Mouse (Mus musculus) embryonic facial prominence, embryonic 14.5 days (tissue): ENCODE results near the gene Sesn1. TPM values are rescaled to one million over a fixed set of nuclear protein-coding genes. Genes with fewer than 3 reads are reported as not detected.

Experiments used
- ATAC-seq: fragments of 200-750 bp; cut with Nextera tagmentation; 2 replicates; pipeline ENCODE4 v1.8.0; 2017; ENCODE audit warnings: low read depth, moderate number of reproducible peaks, moderate TSS enrichment
- DNase-seq: peaks from one replicate; pipeline ENCODE4 v3.0.0-alpha.2; 2015; ENCODE audit warnings: low spot score
- H3K27ac ChIP-seq: fragments of 300-500 bp; sonication (generic); replicated peaks from 2 replicates; pipeline ENCODE4 v1.5.1; 2014; ENCODE audit warnings: low read depth, mild to moderate bottlenecking, low read length, moderate library complexity
- H3K27me3 ChIP-seq: fragments of 300-500 bp; sonication (generic); replicated peaks from 2 replicates; pipeline ENCODE4 v1.6.1; 2014; ENCODE audit warnings: low read length; ENCODE audit not compliant: control insufficient read depth, insufficient read depth
- H3K36me3 ChIP-seq: fragments of 300-500 bp; sonication (generic); 2 replicates; pipeline ENCODE4 v1.6.1; 2014; ENCODE audit warnings: low read length, mixed read lengths; ENCODE audit not compliant: control insufficient read depth, insufficient read depth
- H3K4me1 ChIP-seq: fragments of 300-500 bp; sonication (generic); 2 replicates; pipeline ENCODE4 v1.6.1; 2014; ENCODE audit warnings: antibody characterized with exemption, low read length; ENCODE audit not compliant: control insufficient read depth, insufficient read depth
- H3K4me2 ChIP-seq: fragments of 300-500 bp; sonication (generic); 2 replicates; pipeline ENCODE4 v1.6.1; 2014; ENCODE audit warnings: low read depth, mild to moderate bottlenecking, low read length, moderate library complexity, mixed read lengths
- H3K4me3 ChIP-seq: fragments of 300-500 bp; sonication (generic); 2 replicates; pipeline ENCODE4 v1.5.1; 2014; ENCODE audit warnings: low read depth, mild to moderate bottlenecking, low read length
- H3K9ac ChIP-seq: fragments of 300-500 bp; sonication (generic); 2 replicates; pipeline ENCODE4 v1.6.1; 2014; ENCODE audit warnings: low read depth, mild to moderate bottlenecking, low read length, moderate library complexity, mixed read lengths
- H3K9me3 ChIP-seq: fragments of 300-500 bp; sonication (generic); 2 replicates; pipeline ENCODE4 v1.6.1; 2016; ENCODE audit warnings: low read length; ENCODE audit not compliant: control insufficient read depth
- WGBS: fragments of 180-500 bp; shearing (Covaris S2); extraction: QIAGEN DNeasy Blood & Tissue Kit; methylation state at CpG from one replicate; pipeline ENCODE4 v1.1.7; 2014; 5-methylcytosine and 5-hydroxymethylcytosine counted together
- polyA plus RNA-seq: library from polyadenylated mRNA; unstranded; fragments of >200 nt; fragmentation: Nextera tagmentation; extraction: Ambion mirVana; gene quantifications from 2 replicates; pipeline ENCODE4 v1.2.1, GENCODE M21; 2014

The Sesn1 gene
- polyA plus RNA-seq, 1 experiment from 2014 or later: 52.0 TPM

- DNase-seq (peak; percentile 98), ATAC-seq (peak; percentile 98)
- peak overlapping the region; percentile 83 for H3K4me2 ChIP-seq
- peaks cover 25% of the 10 kb centered on the region for H3K4me1 ChIP-seq
- WGBS: under 1% methylated on average over 34 of the region's 65 CpGs
- H3K4me3 ChIP-seq: peak overlapping the region; percentile 85
- no peaks in the 10 kb centered on the region for H3K27me3 ChIP-seq
- H3K36me3 ChIP-seq: no peaks in the 10 kb centered on the region
- H3K27ac ChIP-seq: peak overlapping the region; percentile 94
- no peaks in the 10 kb centered on the region for H3K9me3 ChIP-seq
- peak overlapping the region; percentile 90 for H3K9ac ChIP-seq
Observed at GRCm38 (mm10) chr10:41887080-41887821, 77.5 kb downstream of the Sesn1 start.

- 40% methylated on average over 4 of the region's 4 CpGs for WGBS
- peaks cover 26% of the 10 kb centered on the region for H3K4me1 ChIP-seq
Observed at GRCm38 (mm10) chr10:41888365-41888941, 78.7 kb downstream of the Sesn1 start.

DNA sequence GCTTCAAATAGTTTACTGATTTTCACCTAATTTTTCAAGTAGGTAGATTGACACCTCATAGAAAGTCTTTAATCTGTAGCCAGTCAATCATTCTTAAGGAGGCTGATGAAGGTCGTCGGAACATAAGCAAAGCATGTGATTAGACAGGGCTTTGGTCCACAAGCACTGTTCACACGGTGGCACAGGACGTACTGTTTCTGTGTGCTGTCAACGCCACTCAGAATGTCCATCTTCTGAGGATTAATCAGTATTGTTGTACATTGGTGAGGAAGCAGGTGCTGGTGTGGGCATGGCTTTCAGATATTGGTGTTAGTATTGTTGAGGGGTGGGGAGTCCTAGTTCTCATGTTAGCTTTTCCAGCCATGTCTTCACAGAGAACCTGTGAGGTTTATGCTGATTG is 79.8 kb downstream of the Sesn1 start:
- H3K9me3 ChIP-seq: no peaks in the 10 kb centered on the region
- H3K27me3 ChIP-seq: no peaks in the 10 kb centered on the region
- H3K4me1 ChIP-seq: peaks cover 27% of the 10 kb centered on the region
- H3K4me3 ChIP-seq: no peak overlapping the region
- no peak overlapping the region for H3K27ac ChIP-seq
- H3K36me3 ChIP-seq: no peaks in the 10 kb centered on the region
- DNase-seq (no peak), ATAC-seq (no peak)
- WGBS: 71% methylated on average over 5 of the region's 5 CpGs
- H3K9ac ChIP-seq: no peak overlapping the region
- no peak overlapping the region for H3K4me2 ChIP-seq

More at GRCm38 (mm10) chr10:41888365-41888941, 78.7 kb downstream of the Sesn1 start:
- DNase-seq (peak; percentile 41), ATAC-seq (no peak)
- Histone ChIP-seq H3K4me3 (peak overlapping the region; percentile 85), H3K9me3 (no peaks in the 10 kb centered on the region), H3K36me3 (no peaks in the 10 kb centered on the region), H3K4me2 (peak overlapping the region; percentile 83), H3K9ac (no peak overlapping the region), H3K27me3 (no peaks in the 10 kb centered on the region), H3K27ac (no peak overlapping the region)

GRCm38 (mm10) chr10:41890537-41890936 is 80.8 kb downstream of the Sesn1 start:
- ATAC-seq (no peak), DNase-seq (no peak)
- no peak overlapping the region for H3K27ac ChIP-seq

GRCm38 (mm10) chr10:41891312-41891711 is 81.6 kb downstream of the Sesn1 start:
- H3K27me3 ChIP-seq: no peaks in the 10 kb centered on the region
- H3K36me3 ChIP-seq: peaks cover 5% of the 10 kb centered on the region; the same call in 1 of the 2 replicates
- H3K9ac ChIP-seq: no peak overlapping the region
- peaks cover 27% of the 10 kb centered on the region for H3K4me1 ChIP-seq
- ATAC-seq (no peak), DNase-seq (no peak)
- whole genome bisulfite sequencing: 90% methylated on average over 4 of the region's 4 CpGs
- H3K4me3 ChIP-seq: no peak overlapping the region
- no peak overlapping the region for H3K27ac ChIP-seq
- H3K4me2 ChIP-seq: no peak overlapping the region
- no peaks in the 10 kb centered on the region for H3K9me3 ChIP-seq

More at GRCm38 (mm10) chr10:41890537-41890936, 80.8 kb downstream of the Sesn1 start:
- H3K27me3 ChIP-seq: no peaks in the 10 kb centered on the region
- no peak overlapping the region for H3K9ac ChIP-seq
- no peak overlapping the region for H3K4me3 ChIP-seq
- no peak overlapping the region for H3K4me2 ChIP-seq
- peaks cover 27% of the 10 kb centered on the region for H3K4me1 ChIP-seq
- no peaks in the 10 kb centered on the region for H3K36me3 ChIP-seq
- H3K9me3 ChIP-seq: no peaks in the 10 kb centered on the region

DNA sequence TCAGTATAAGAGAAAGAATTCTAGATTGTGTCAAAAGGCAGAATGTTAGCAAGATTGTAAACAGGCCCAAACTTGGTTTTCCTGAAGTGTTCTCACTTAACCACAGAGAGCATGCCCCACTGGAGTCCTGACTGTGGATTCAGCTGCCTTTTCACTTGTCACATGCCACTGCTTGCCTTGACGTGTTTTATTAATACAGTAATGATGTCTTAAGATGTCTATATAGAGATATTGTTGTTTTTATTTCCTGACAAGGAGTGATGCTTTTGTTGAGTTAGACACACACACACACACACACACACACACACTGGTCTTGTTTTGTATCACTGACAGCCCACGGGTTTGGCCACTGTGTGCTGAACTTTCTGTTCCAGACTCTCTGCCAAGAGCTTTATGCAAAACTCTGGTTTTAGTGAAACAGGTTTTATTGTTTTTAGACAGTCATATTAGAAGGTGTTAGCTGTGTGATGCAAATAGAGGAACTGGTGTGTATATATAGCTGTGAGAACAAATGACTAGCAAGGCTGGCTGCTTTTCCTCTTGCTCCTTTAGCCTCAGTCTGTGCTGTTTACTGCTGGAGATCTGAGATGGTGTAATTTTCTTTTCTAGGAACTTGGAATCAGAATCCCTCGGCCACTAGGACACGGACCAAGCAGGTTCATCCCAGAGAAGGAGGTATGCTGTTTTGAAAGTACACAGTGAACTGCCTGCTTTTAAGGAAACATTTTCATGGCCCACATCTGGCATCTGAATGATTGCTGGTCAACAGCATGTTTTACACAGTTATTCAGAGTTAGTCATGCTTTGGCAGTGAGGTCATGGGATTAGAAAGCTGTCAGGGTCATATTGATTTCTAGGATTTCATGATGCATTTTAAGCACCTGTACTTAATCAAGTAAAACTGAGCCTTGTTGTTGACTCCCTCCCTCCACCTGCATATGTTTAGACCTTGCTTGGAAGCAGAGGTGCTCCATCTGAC is 84.0 kb downstream of the Sesn1 start:
- Histone ChIP-seq H3K4me3 (no peak overlapping the region), H3K27ac (peak overlapping the region; percentile 44), H3K4me1 (peaks cover 17% of the 10 kb centered on the region), H3K9ac (no peak overlapping the region), H3K4me2 (no peak overlapping the region), H3K36me3 (peaks cover 22% of the 10 kb centered on the region), H3K27me3 (no peaks in the 10 kb centered on the region), H3K9me3 (no peaks in the 10 kb centered on the region)
- 31% methylated on average over 4 of the region's 4 CpGs for WGBS
- ATAC-seq: peak; percentile 60
- peak; percentile 65 for DNase-seq

DNA sequence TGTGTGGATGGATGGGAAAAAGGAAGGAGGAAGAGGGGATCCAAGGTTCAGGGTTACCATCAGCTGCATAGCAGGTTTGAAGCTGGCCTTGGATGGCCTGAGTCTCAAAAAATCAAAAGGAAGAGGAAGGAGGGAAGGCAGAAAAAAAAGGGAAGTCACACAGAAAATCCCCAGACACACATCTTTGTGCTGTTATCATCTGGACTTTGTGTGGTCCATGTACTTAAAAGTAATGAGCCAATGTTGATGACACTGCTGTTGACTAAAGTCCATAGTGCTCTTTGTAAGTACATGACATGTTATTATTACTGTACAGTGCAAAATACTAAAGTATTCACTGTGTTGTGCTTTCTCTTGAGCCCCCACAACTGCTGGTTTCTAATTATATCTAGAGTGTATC is 86.7 kb downstream of the Sesn1 start:
- Histone ChIP-seq H3K27ac (no peak overlapping the region), H3K27me3 (no peaks in the 10 kb centered on the region), H3K36me3 (peaks cover 34% of the 10 kb centered on the region), H3K9me3 (no peaks in the 10 kb centered on the region), H3K4me1 (peaks cover 13% of the 10 kb centered on the region; the same call in 1 of the 2 replicates), H3K4me2 (no peak overlapping the region), H3K9ac (no peak overlapping the region), H3K4me3 (no peak overlapping the region)
- DNase-seq: no peak
- no peak for ATAC-seq

- no peak for DNase-seq
- no peak overlapping the region for H3K9ac ChIP-seq
- H3K36me3 ChIP-seq: peaks cover 38% of the 10 kb centered on the region
- no peak overlapping the region for H3K27ac ChIP-seq
- H3K9me3 ChIP-seq: no peaks in the 10 kb centered on the region
- peaks cover 13% of the 10 kb centered on the region; the same call in 1 of the 2 replicates for H3K4me1 ChIP-seq
- no peak for ATAC-seq
- no peak overlapping the region for H3K4me2 ChIP-seq
- no peak overlapping the region for H3K4me3 ChIP-seq
- no peaks in the 10 kb centered on the region for H3K27me3 ChIP-seq
- WGBS: 71% methylated on average over 2 of the region's 2 CpGs
Observed at GRCm38 (mm10) chr10:41896865-41897264, 87.1 kb downstream of the Sesn1 start.
